Mouse (Mus musculus) kidney, adult 2 months (tissue): Measurements from ENCODE around the gene Stn1. TPM values are rescaled to one million over a fixed set of nuclear protein-coding genes. Genes with fewer than 3 reads are reported as not detected.

Experiments
- DNase-seq: peaks from one replicate; pipeline ENCODE4 v3.0.0; 2021
- H3K27ac ChIP-seq: fragments of 200-500 bp; 2 replicates; pipeline ENCODE4 v1.5.1; 2012; ENCODE audit warnings: low read depth, low read length, control low read depth, inconsistent platforms; ENCODE audit not compliant: insufficient read depth
- H3K27me3 ChIP-seq: fragments of 200-500 bp; replicated peaks from 2 replicates; pipeline ENCODE4 v1.6.1; 2012; ENCODE audit warnings: mild to moderate bottlenecking, moderate library complexity, low read length, inconsistent platforms; ENCODE audit not compliant: control insufficient read depth, insufficient read depth
- H3K36me3 ChIP-seq: fragments of 200-500 bp; 2 replicates; pipeline ENCODE4 v1.6.1; 2012; ENCODE audit warnings: mild to moderate bottlenecking, moderate library complexity, low read length, inconsistent platforms; ENCODE audit not compliant: control insufficient read depth, insufficient read depth
- H3K4me1 ChIP-seq: fragments of 200-500 bp; 2 replicates; pipeline ENCODE4 v1.6.1; 2011; ENCODE audit warnings: low read length; ENCODE audit not compliant: control insufficient read depth, insufficient read depth
- H3K4me3 ChIP-seq: fragments of 200-500 bp; 2 replicates; pipeline ENCODE4 v1.5.1; 2011; ENCODE audit warnings: mild to moderate bottlenecking, low read depth, low read length, control low read depth; ENCODE audit not compliant: insufficient read depth
- CTCF ChIP-seq: fragments of 200-500 bp; conservative IDR thresholded peaks from 2 replicates; pipeline ENCODE4 v1.5.1; 2011; ENCODE audit warnings: low read depth, mild to moderate bottlenecking, control low read depth, low read length, moderate library complexity, mixed read lengths; ENCODE audit not compliant: insufficient read depth, insufficient read length
- POLR2A ChIP-seq: fragments of 200-500 bp; IDR thresholded peaks from one replicate; pipeline ENCODE4 v1.6.1; 2011; ENCODE audit warnings: low read depth, low read length, control low read depth
- WGBS: fragments of 180-500 bp; shearing (Covaris S2); methylation state at CpG from one replicate; pipeline ENCODE4 v1.1.7; 2018; 5-methylcytosine and 5-hydroxymethylcytosine counted together
- polyA plus RNA-seq: library from polyadenylated mRNA; depleted of rRNA; stranded (reverse); fragments of >200 nt; gene quantifications from 2 replicates; pipeline ENCODE4 v1.2.3, GENCODE M21; 2012

Gene Stn1
- polyA plus RNA-seq, 1 experiment, result 12.3 TPM

DNA sequence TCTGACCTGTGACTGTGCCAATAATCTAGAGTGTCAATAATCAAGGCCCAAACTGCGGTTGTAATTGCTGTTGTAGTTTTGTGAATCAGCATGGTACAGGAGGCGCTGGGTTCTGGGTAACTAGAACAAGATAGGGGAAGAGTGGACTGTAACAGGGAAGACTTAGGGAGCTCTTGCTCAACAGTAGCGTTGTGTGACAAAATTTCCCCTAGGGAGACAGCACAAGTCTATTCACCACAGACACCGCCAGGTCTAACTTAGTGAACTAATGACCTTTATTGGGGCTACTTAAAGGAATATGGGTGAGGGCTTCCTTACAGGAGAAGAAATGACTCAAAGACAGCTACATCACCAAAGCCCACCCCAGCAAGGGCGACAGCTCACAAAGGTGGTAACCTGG, 32.7 kb upstream of the Stn1 start:
- 92% methylated on average over 5 of the region's 5 CpGs for WGBS
- Histone ChIP-seq H3K27me3 (no peaks in the 10 kb centered on the region), H3K4me1 (no peaks in the 10 kb centered on the region)

DNA sequence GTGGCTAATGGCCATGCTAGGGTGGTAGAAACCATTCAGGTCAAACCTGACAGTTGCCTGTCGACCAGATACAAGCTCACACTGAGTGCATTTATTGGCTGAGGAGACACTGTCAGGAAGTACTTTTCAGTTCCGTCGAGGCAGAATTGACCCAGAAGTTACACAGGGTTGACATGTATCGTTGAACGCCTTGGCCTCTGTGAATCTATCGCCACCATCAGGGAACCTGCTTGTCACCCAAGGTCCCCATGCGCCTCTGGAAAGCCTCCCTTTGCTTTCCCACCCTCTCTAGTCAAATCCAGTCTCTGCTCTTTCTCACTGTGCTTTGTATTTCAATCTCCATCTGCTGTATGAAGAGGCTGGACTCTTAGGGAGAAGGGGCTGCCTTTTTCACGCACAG, 28.7 kb upstream of the Stn1 start:
- 92% methylated on average over 8 of the region's 8 CpGs for WGBS
- Histone ChIP-seq H3K36me3 (no peaks in the 10 kb centered on the region), H3K4me3 (no peak overlapping the region), H3K27me3 (no peaks in the 10 kb centered on the region), H3K27ac (no peak overlapping the region), H3K4me1 (peaks cover 6% of the 10 kb centered on the region; the same call in 1 of the 2 replicates)
- TF ChIP-seq CTCF (no peak), POLR2A (no peak)
- DNase-seq, result no peak

More for the DNA sequence above, 32.7 kb upstream of the Stn1 start:
- H3K27ac ChIP-seq, result no peak overlapping the region
- H3K4me3 ChIP-seq, result no peak overlapping the region
- H3K36me3 ChIP-seq, result no peaks in the 10 kb centered on the region
- TF ChIP-seq CTCF (no peak), POLR2A (no peak)
- DNase-seq, result no peak

DNA sequence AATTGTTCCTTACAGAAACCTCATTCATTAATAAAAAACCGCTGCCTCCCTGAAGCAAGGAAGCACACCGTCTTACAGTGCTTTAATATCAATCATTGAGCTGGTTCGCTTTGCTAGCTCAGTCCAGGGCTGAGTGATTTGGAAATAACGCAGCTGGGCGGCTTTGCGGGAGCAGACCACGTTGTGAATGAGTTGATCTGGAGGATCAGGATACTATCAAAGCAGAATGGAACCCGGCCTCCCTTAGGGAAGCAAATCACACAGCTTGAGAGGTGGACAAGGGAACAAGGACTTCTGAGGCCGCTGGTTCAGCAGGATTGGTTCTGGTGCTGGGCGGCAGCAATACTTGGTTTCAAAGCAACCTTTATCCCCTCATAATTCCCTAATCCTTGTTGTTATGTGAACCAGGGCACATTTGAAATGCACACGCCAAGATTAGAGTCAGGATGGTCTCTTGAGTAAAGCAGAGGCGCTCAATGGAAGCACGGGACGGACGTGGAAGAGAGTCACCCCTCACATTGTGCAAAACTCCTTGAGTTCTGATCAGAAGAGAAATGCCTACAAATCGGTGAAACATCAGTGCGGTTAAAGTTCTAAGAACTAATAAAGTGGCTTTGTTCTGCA, 27.8 kb upstream of the Stn1 start:
- Histone ChIP-seq H3K27ac (no peak overlapping the region), H3K4me1 (peaks cover 6% of the 10 kb centered on the region; the same call in 1 of the 2 replicates), H3K36me3 (no peaks in the 10 kb centered on the region), H3K27me3 (no peaks in the 10 kb centered on the region), H3K4me3 (no peak overlapping the region)
- TF ChIP-seq CTCF, result no peak
- TF ChIP-seq POLR2A, result no peak
- DNase-seq, result no peak
- 75% methylated on average over 17 of the region's 17 CpGs for WGBS

DNA sequence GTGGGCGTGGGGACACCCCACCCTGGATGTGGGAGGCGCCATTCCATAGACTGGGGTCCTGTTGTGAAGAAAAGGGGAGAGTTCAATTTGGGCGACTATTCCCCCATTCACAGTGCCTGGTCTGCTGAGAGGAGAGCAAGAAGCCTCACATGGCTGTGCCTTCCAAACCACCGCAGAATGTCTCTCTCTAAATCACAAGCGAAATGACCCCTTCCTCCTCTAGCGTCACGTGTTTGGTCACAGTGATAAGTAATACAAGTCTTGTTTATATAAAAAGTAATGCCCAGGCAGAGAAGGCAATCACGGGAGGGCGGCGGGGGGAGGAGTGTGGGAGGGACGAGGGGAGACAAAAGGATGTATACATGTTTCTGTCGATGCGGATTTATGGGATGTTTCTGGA, 26.4 kb upstream of the Stn1 start:
- no peak overlapping the region for H3K27ac ChIP-seq
- peaks cover 6% of the 10 kb centered on the region; the same call in 1 of the 2 replicates for H3K4me1 ChIP-seq
- no peaks in the 10 kb centered on the region for H3K27me3 ChIP-seq
- H3K36me3 ChIP-seq, result no peaks in the 10 kb centered on the region
- TF ChIP-seq CTCF, result no peak
- TF ChIP-seq POLR2A, result no peak
- no peak for DNase-seq
- WGBS, result 63% methylated on average over 13 of the region's 13 CpGs
- H3K4me3 ChIP-seq, result no peak overlapping the region

DNA sequence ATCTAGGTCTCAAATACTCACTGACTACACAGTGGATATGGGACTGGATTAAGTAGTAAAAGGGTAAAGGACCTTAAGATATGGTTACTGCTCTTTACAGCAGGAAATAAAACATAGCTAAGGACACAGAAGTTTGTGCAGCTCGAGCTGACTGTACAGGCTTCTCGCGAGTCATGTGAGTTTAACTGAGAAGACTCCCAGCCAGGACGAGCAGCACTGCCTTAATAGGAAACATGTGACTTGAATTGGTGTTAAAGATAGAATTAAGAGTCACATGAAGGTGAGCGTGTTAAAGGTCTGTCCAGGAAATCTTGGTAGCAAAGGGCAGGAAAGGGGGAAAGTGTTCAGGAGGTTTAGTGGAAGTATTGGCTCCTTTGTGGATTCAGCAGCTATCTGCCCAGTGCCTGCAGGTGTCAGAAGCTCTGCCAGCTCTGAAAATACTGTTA, 24.7 kb upstream of the Stn1 start:
- 8% methylated on average over 5 of the region's 5 CpGs for WGBS
- no peak overlapping the region; the same call in 1 of the 2 replicates for H3K27ac ChIP-seq
- H3K27me3 ChIP-seq, result no peaks in the 10 kb centered on the region
- no peak for TF ChIP-seq POLR2A
- no peak for TF ChIP-seq CTCF
- H3K4me3 ChIP-seq, result no peak overlapping the region
- no peaks in the 10 kb centered on the region for H3K36me3 ChIP-seq
- peaks cover 6% of the 10 kb centered on the region; the same call in 1 of the 2 replicates for H3K4me1 ChIP-seq
- peak; percentile 80 for DNase-seq

DNA sequence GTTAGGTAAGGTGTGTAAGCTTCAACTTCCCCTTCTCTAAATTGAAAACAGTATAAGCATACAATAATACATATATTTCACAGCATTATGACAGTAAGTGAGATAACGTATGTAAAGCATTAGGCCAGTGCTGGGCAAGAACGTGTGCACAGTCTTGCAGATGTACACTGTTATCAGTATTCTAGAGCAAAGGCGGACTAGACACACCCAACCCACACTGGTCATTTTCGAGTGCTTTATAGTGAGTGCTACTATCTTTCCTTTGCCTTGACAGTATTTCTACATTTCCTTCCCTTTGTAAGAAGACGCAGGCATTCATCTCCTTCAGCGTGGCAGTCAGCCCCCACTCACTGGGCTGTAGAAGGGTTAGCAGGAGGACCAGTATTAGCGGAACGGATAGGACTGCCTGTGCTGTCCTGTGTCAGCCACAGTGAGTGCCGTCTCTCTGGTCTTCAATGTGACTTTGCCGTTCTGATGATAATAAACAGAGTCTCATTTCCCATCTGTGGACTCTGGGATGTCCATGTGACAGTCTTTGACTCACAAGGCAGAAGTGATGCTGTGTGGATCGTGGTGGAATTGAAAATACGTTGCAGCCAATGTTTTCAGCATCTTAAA, 23.3 kb upstream of the Stn1 start:
- DNase-seq, result no peak
- no peak overlapping the region for H3K4me3 ChIP-seq
- H3K4me1 ChIP-seq, result peaks cover 6% of the 10 kb centered on the region; the same call in 1 of the 2 replicates
- H3K27ac ChIP-seq, result no peak overlapping the region
- no peaks in the 10 kb centered on the region for H3K27me3 ChIP-seq
- no peaks in the 10 kb centered on the region for H3K36me3 ChIP-seq
- TF ChIP-seq POLR2A, result no peak
- TF ChIP-seq CTCF, result no peak
- 88% methylated on average over 12 of the region's 12 CpGs for WGBS

DNA sequence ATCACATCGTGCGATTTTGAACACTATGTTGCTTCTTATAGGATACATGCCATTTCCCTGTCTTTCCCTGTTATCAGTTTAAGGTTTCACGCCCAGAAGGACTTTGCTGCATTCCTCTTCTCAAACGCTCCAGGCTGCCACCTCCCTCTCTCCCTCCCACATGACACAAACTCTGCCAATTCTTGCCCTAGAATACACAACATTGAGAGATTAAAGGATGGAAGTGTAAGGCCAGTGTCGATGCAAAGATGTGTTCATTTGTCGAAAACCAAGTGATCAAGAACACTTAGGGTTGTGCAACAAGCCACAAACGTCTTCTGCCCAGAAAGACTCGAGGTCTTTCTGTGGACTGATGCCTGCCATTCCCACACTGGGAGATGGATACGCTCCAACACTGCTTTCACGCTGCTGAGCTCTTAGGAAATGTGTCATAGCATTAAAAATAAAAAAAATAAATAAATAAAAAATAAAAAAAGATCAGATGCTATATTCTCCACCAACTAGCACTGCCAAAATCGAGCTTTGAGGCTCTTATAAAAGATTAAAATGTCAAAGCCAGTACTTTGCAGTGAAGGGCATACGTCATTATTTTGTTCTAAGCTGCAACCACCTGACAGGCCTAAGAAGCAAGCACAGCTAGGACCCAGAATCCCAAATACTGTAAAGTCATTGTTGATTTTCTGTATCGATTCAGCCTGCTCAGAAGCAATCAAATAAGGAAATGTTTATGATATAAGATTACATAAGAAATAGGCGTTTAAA, 22.6 kb upstream of the Stn1 start:
- Histone ChIP-seq H3K4me1 (peaks cover 6% of the 10 kb centered on the region; the same call in 1 of the 2 replicates), H3K27ac (no peak overlapping the region), H3K27me3 (no peaks in the 10 kb centered on the region), H3K4me3 (no peak overlapping the region), H3K36me3 (no peaks in the 10 kb centered on the region)
- TF ChIP-seq POLR2A (no peak), CTCF (no peak)
- WGBS, result 72% methylated on average over 14 of the region's 14 CpGs
- DNase-seq, result peak; percentile 14
